Comparison of ENCODE assay signal across 28 mouse cellular contexts in genomic region chr9:83566141-83566540, GRCm38 (mm10). TPM values are rescaled to one million over a fixed set of nuclear protein-coding genes. Genes with fewer than 3 reads are reported as not detected.
A peak's percentile ranks its signal among the peaks of the same experiment; 100 is the strongest.
DNase-seq lines count a peak whose midpoint lies in the region; ATAC-seq and TF ChIP-seq lines count a peak whose summit lies in the region.
"Had no signal": no experiment of that assay in that cellular context is flagged by ENCODE, and none has a peak within 500 bp of the region (broad histone marks: within the 10 kb centered on the region; RNA-seq: fewer than 3 reads in every experiment).

No protein-coding gene starts in this region.

- no peak overlapping the region for H3K4me2 ChIP-seq in forebrain, embryonic 11.5 days (ENCODE audit: low read depth, low read length, severe bottlenecking)
- H3K4me2 ChIP-seq in forebrain, embryonic 15.5 days (replicated peaks) = no peak overlapping the region
- H3K4me2 ChIP-seq in heart, postnatal 0 days (ENCODE audit: low read depth, low read length) = no peak overlapping the region
- no peak overlapping the region for H3K4me2 ChIP-seq in heart, embryonic 11.5 days
- H3K4me2 ChIP-seq in lung, embryonic 15.5 days = no peak overlapping the region
- H3K4me2 ChIP-seq: limb, embryonic 13.5 days; midbrain, embryonic 13.5 days had no signal

- no peak for ATAC-seq in forebrain, embryonic 11.5 days (replicated peaks; ENCODE audit: low FRiP score)
- ATAC-seq in forebrain, embryonic 15.5 days (replicated peaks) = no peak
- no peak for ATAC-seq in heart, postnatal 0 days (ENCODE audit: insufficient read depth, low read depth)
- no peak for ATAC-seq in heart, embryonic 11.5 days (replicated peaks; ENCODE audit: insufficient number of reproducible peaks, low FRiP score, low TSS enrichment)
- ATAC-seq in lung, embryonic 15.5 days (ENCODE audit: borderline replicate concordance, extremely low read depth, low FRiP score, low TSS enrichment) = no peak
- ATAC-seq: forebrain, embryonic 14.5 days; hindbrain, embryonic 16.5 days; midbrain, embryonic 13.5 days had no signal

- peak; percentile 44 for DNase-seq in forebrain, embryonic 11.5 days (ENCODE audit: low spot score)
- DNase-seq in heart, postnatal 0 days (ENCODE audit: low spot score) = no peak
- no peak for DNase-seq in lung, postnatal 4 days
- no peak for DNase-seq in right cerebral cortex, adult 18-20 months
- DNase-seq: adrenal gland, postnatal 10 days; cerebellum, adult 11 months; cerebellum, adult 9-10 months; cerebellum, postnatal 36 days; gastrocnemius, postnatal 25 days; heart, adult 2 months; heart, postnatal 10 days; kidney, adult 18-20 months; kidney, postnatal 36 days; lung, adult 18-20 months; retina, postnatal 1 day; spleen, adult 18-20 months; thymus, postnatal 14 days had no signal

- H3K9ac ChIP-seq in forebrain, embryonic 11.5 days (ENCODE audit: low read length) = no peak overlapping the region
- no peak overlapping the region for H3K9ac ChIP-seq in forebrain, embryonic 15.5 days (replicated peaks)
- H3K9ac ChIP-seq in heart, postnatal 0 days (replicated peaks; ENCODE audit: low read depth, low read length) = no peak overlapping the region
- H3K9ac ChIP-seq in heart, embryonic 11.5 days (ENCODE audit: low read depth, low read length) = no peak overlapping the region
- H3K9ac ChIP-seq in lung, embryonic 15.5 days = no peak overlapping the region
- H3K9ac ChIP-seq: limb, embryonic 13.5 days; midbrain, embryonic 13.5 days had no signal

- no peaks in the 10 kb centered on the region for H3K9me3 ChIP-seq in forebrain, embryonic 11.5 days (ENCODE audit: control insufficient read depth, low read length)
- H3K9me3 ChIP-seq in forebrain, embryonic 15.5 days = no peaks in the 10 kb centered on the region
- H3K9me3 ChIP-seq in heart, postnatal 0 days (replicated peaks; ENCODE audit: control insufficient read depth, low read length) = no peaks in the 10 kb centered on the region
- no peaks in the 10 kb centered on the region for H3K9me3 ChIP-seq in heart, embryonic 11.5 days (replicated peaks; ENCODE audit: control insufficient read depth, low read length)
- no peaks in the 10 kb centered on the region for H3K9me3 ChIP-seq in lung, embryonic 15.5 days
- H3K9me3 ChIP-seq: G1E; limb, embryonic 13.5 days; midbrain, embryonic 13.5 days had no signal

- 77% methylated on average over 6 of the region's 6 CpGs for WGBS in forebrain, embryonic 11.5 days
- WGBS in forebrain, embryonic 15.5 days = 88% methylated on average over 6 of the region's 6 CpGs
- WGBS in heart, postnatal 0 days = 67% methylated on average over 6 of the region's 6 CpGs
- WGBS in heart, embryonic 11.5 days (ENCODE audit: insufficient replicate concordance) = 45% methylated on average over 6 of the region's 6 CpGs
- 36% methylated on average over 6 of the region's 6 CpGs for WGBS in lung, embryonic 15.5 days

- H3K27ac ChIP-seq in forebrain, embryonic 11.5 days (ENCODE audit: low read depth, low read length) = no peak overlapping the region
- H3K27ac ChIP-seq in forebrain, embryonic 15.5 days (replicated peaks) = no peak overlapping the region
- H3K27ac ChIP-seq in heart, postnatal 0 days (ENCODE audit: low read depth) = peak overlapping the region; percentile 35; the same call in 1 of the 2 replicates
- H3K27ac ChIP-seq in heart, embryonic 11.5 days (ENCODE audit: low read depth, low read length) = no peak overlapping the region
- 0 out of 2 replicates have a peak overlapping the region, but pooled peaks have one; percentile 12 for H3K27ac ChIP-seq in lung, embryonic 15.5 days
- H3K27ac ChIP-seq: heart, adult 2 months; layer of hippocampus, adult 2 months; left cerebral cortex, adult 2 months; limb, embryonic 13.5 days; macrophage; midbrain, embryonic 13.5 days had no signal

- no peak for TF ChIP-seq EP300 in heart, postnatal 0 days (IDR thresholded peaks at IDR 0.05; ENCODE audit: low read depth)

- H3K27me3 ChIP-seq in forebrain, embryonic 11.5 days (ENCODE audit: control insufficient read depth, insufficient read depth, low read length) = no peaks in the 10 kb centered on the region
- no peaks in the 10 kb centered on the region for H3K27me3 ChIP-seq in forebrain, embryonic 15.5 days
- no peaks in the 10 kb centered on the region for H3K27me3 ChIP-seq in heart, postnatal 0 days (ENCODE audit: control insufficient read depth, insufficient read depth, low read length)
- no peaks in the 10 kb centered on the region for H3K27me3 ChIP-seq in heart, embryonic 11.5 days (ENCODE audit: control insufficient read depth, insufficient read depth, low read length)
- H3K27me3 ChIP-seq in lung, embryonic 15.5 days = no peaks in the 10 kb centered on the region
- H3K27me3 ChIP-seq: limb, embryonic 13.5 days; midbrain, embryonic 13.5 days had no signal

- no peaks in the 10 kb centered on the region; the same call in 1 of the 2 replicates for H3K4me1 ChIP-seq in forebrain, embryonic 11.5 days (replicated peaks; ENCODE audit: control insufficient read depth, insufficient read depth, low read length)
- peaks cover 21% of the 10 kb centered on the region for H3K4me1 ChIP-seq in forebrain, embryonic 15.5 days
- peaks cover 32% of the 10 kb centered on the region for H3K4me1 ChIP-seq in heart, postnatal 0 days (ENCODE audit: control insufficient read depth, insufficient read depth)
- H3K4me1 ChIP-seq in heart, embryonic 11.5 days (ENCODE audit: control insufficient read depth, insufficient read depth, low read length) = peaks cover 43% of the 10 kb centered on the region
- H3K4me1 ChIP-seq in lung, embryonic 15.5 days = peaks cover 51% of the 10 kb centered on the region

- H3K36me3 ChIP-seq in forebrain, embryonic 11.5 days (ENCODE audit: control insufficient read depth, insufficient read depth, low read length) = no peaks in the 10 kb centered on the region
- no peaks in the 10 kb centered on the region for H3K36me3 ChIP-seq in forebrain, embryonic 15.5 days
- H3K36me3 ChIP-seq in heart, postnatal 0 days (replicated peaks; ENCODE audit: control insufficient read depth, insufficient read depth, low read length) = no peaks in the 10 kb centered on the region
- H3K36me3 ChIP-seq in heart, embryonic 11.5 days (ENCODE audit: control insufficient read depth, insufficient read depth, low read length) = no peaks in the 10 kb centered on the region
- no peaks in the 10 kb centered on the region for H3K36me3 ChIP-seq in lung, embryonic 15.5 days
- H3K36me3 ChIP-seq: G1E; limb, embryonic 13.5 days; midbrain, embryonic 13.5 days had no signal

- no peak overlapping the region for H3K4me3 ChIP-seq in forebrain, embryonic 11.5 days (ENCODE audit: low read depth, low read length)
- H3K4me3 ChIP-seq in forebrain, embryonic 15.5 days = no peak overlapping the region
- H3K4me3 ChIP-seq in heart, postnatal 0 days (ENCODE audit: low read depth, low read length) = no peak overlapping the region
- no peak overlapping the region for H3K4me3 ChIP-seq in heart, embryonic 11.5 days (ENCODE audit: low read depth, low read length)
- H3K4me3 ChIP-seq in lung, embryonic 15.5 days = no peak overlapping the region
- H3K4me3 ChIP-seq: heart, adult 2 months; layer of hippocampus, adult 2 months; left cerebral cortex, adult 2 months; limb, embryonic 13.5 days; midbrain, embryonic 13.5 days had no signal

- TF ChIP-seq CTCF in heart, postnatal 0 days (IDR thresholded peaks at IDR 0.05; ENCODE audit: low read depth) = no peak

RNA-seq across cellular contexts. Expression of gene Sh3bgrl2, which starts 18.0 kb away (rescaled TPM):
- 13.2 TPM in 2 replicates for polyA plus RNA-seq in forebrain, embryonic 11.5 days (2014; fragmentation: Nextera tagmentation; extraction: Ambion mirVana)
- polyA plus RNA-seq in forebrain, embryonic 15.5 days (2015; fragmentation: Nextera tagmentation; extraction: Ambion mirVana) = 21.4 and 21.7 TPM in 2 replicates
- 3.6 and 3.8 TPM in 2 replicates for total RNA-seq in heart, postnatal 0 days (2014; rRNA removed; ENCODE audit: low replicate concordance)
- 4.7 and 5.7 TPM in 2 replicates for polyA plus RNA-seq in heart, postnatal 0 days (2015; fragmentation: Nextera tagmentation; extraction: Ambion mirVana)
- 20.5 and 22.4 TPM in 2 replicates for polyA plus RNA-seq in heart, embryonic 11.5 days (2014; fragmentation: Nextera tagmentation; extraction: Ambion mirVana)
- 41.3 and 47.2 TPM in 2 replicates for polyA plus RNA-seq in lung, embryonic 15.5 days (2015; fragmentation: Nextera tagmentation; extraction: Ambion mirVana)
- polyA plus RNA-seq: G1E had no signal

Comparison
In these comparisons a context has a peak if more than half of its experiments do, and no peak if none do; other contexts are left out.
1. H3K27ac ChIP-seq: peak in heart, postnatal 0 days (single experiment) and lung, embryonic 15.5 days (single experiment); none in forebrain, embryonic 11.5 days (single experiment), forebrain, embryonic 15.5 days (single experiment) and heart, embryonic 11.5 days (single experiment).